Mouse (Mus musculus) heart, postnatal 36 days (tissue): ENCODE results near the gene Clcf1. TPM values are rescaled to one million over a fixed set of nuclear protein-coding genes. Genes with fewer than 3 reads are reported as not detected.

Experiments
- microRNA-seq, 2 experiments: library from miRNA; unstranded; fragments of <30 nt; microRNA quantifications; one replicate each; pipeline ENCODE4 v1.2.0; 2021; ENCODE audit warnings: borderline number of aligned reads in 2 of 2
- total RNA-seq, 2 experiments: library from RNA; stranded (reverse); gene quantifications; 2 replicates each; pipeline ENCODE4 v1.2.3; 2021

The Clcf1 gene
- total RNA-seq, 2 experiments from 2014 or later: 0.51 to 1.2 TPM

Small RNA genes within 50 kb of the gene (microRNA-seq; reads per million reads assigned to microRNA genes)
- gene Gm26115 (0 reads per million in 2 experiments), gene Mir6985 (0 to 0.72 reads per million in 2 experiments)

Other genes starting within 250 kb of the Clcf1 start
- gene Aldh3b2, start 241.9 kb upstream of the Clcf1 start, total RNA-seq: under 1 TPM in 1 of 2 experiments, not detected in 1; 0.39 TPM
- gene Acy3, start 227.7 kb upstream of the Clcf1 start, total RNA-seq: 10 to 100 TPM; 22.8 to 24.4 TPM
- gene Tbx10, start 221.5 kb upstream of the Clcf1 start, total RNA-seq: not detected
- 100 to 1,000 TPM; 126 to 140 TPM for gene Nudt8, start 213.7 kb upstream of the Clcf1 start, total RNA-seq
- gene Gm49405, start 213.6 kb upstream of the Clcf1 start, total RNA-seq: 1 to 10 TPM; 1.3 to 1.4 TPM
- gene Doc2g, start 210.9 kb upstream of the Clcf1 start, total RNA-seq: 100 to 1,000 TPM; 174 to 196 TPM
- gene Ndufv1, start 201.4 kb upstream of the Clcf1 start, total RNA-seq: 1,000 to 10,000 TPM; 1,111 to 1,164 TPM
- 100 to 1,000 TPM; 339 to 350 TPM for gene Gstp1, start 176.3 kb upstream of the Clcf1 start, total RNA-seq
- 100 to 1,000 TPM; 120 to 124 TPM for gene Gstp2, start 168.2 kb upstream of the Clcf1 start, total RNA-seq
- not detected for gene Gstp3, start 154.7 kb upstream of the Clcf1 start, total RNA-seq
- gene Cabp2, start 132.7 kb upstream of the Clcf1 start, total RNA-seq: not detected
- 10 to 100 TPM; 35.3 to 39.1 TPM for gene Cdk2ap2, start 117.1 kb upstream of the Clcf1 start, total RNA-seq
- 10 to 100 TPM; 20.7 to 22.9 TPM for gene Pitpnm1, start 114.2 kb upstream of the Clcf1 start, total RNA-seq
- gene Aip, start 88.4 kb upstream of the Clcf1 start, total RNA-seq: 10 to 100 TPM; 56.8 to 64.0 TPM
- gene Gpr152, start 74.5 kb upstream of the Clcf1 start, total RNA-seq: not detected
- gene Cabp4, start 70.2 kb upstream of the Clcf1 start, total RNA-seq: under 1 TPM in 1 of 2 experiments, not detected in 1; 0.19 TPM
- gene Coro1b, start 65.6 kb upstream of the Clcf1 start, total RNA-seq: 10 to 100 TPM; 52.4 to 55.6 TPM
- gene Ptprcap, start 60.6 kb upstream of the Clcf1 start, total RNA-seq: 1 to 10 TPM; 1.1 to 1.3 TPM
- 10 to 100 TPM; 16.4 to 18.8 TPM for gene Rps6kb2, start 50.9 kb upstream of the Clcf1 start, total RNA-seq
- gene Carns1, start 38.8 kb upstream of the Clcf1 start, total RNA-seq: 10 to 100 TPM; 29.4 to 33.7 TPM
- 10 to 100 TPM in 1 of 2 experiments, 1 to 10 TPM in 1; 6.6 to 11.1 TPM for gene Tbc1d10c, start 23.0 kb upstream of the Clcf1 start, total RNA-seq
- 100 to 1,000 TPM; 326 to 332 TPM for gene Ppp1ca, start 22.2 kb upstream of the Clcf1 start, total RNA-seq
- gene Rad9a, start 12.6 kb upstream of the Clcf1 start, total RNA-seq: 1 to 10 TPM; 5.2 to 5.3 TPM
- not detected for gene AC109138.7, start 119 bp downstream of the Clcf1 start, total RNA-seq
- 10 to 100 TPM; 11.9 to 13.7 TPM for gene Pold4, start 17.7 kb downstream of the Clcf1 start, total RNA-seq
- gene Ssh3, start 54.9 kb downstream of the Clcf1 start, total RNA-seq: 1 to 10 TPM; 7.2 to 8.6 TPM
- under 1 TPM; 0.51 to 0.80 TPM for gene Ankrd13d, start 68.9 kb downstream of the Clcf1 start, total RNA-seq
- 10 to 100 TPM; 47.5 to 50.4 TPM for gene Grk2, start 92.0 kb downstream of the Clcf1 start, total RNA-seq
- gene Kdm2a, start 184.0 kb downstream of the Clcf1 start, total RNA-seq: 10 to 100 TPM; 39.4 to 41.1 TPM
- 1 to 10 TPM; 5.5 to 5.8 TPM for gene Rhod, start 225.2 kb downstream of the Clcf1 start, total RNA-seq